Mouse (Mus musculus) midbrain, embryonic 12.5 days (tissue): Measurements from ENCODE around the gene Actl6b. TPM values are rescaled to one million over a fixed set of nuclear protein-coding genes. Genes with fewer than 3 reads are reported as not detected.
A peak's percentile ranks its signal among the peaks of the same experiment; 100 is the strongest.

ENCODE experiments used
- ATAC-seq: fragments of 200-750 bp; cut with Nextera tagmentation; 2 replicates; pipeline ENCODE4 v1.8.0; 2017; ENCODE audit warnings: low read depth, moderate TSS enrichment, moderate library complexity; ENCODE audit not compliant: low FRiP score
- H3K27ac ChIP-seq: fragments of 300-500 bp; sonication (generic); replicated peaks from 2 replicates; pipeline ENCODE4 v1.5.1; 2016; ENCODE audit warnings: mild to moderate bottlenecking
- H3K27me3 ChIP-seq: fragments of 300-500 bp; sonication (generic); 2 replicates; pipeline ENCODE4 v1.6.1; 2016; ENCODE audit warnings: mild to moderate bottlenecking
- H3K36me3 ChIP-seq: fragments of 300-500 bp; sonication (generic); 2 replicates; pipeline ENCODE4 v1.6.1; 2016
- H3K4me1 ChIP-seq: fragments of 300-500 bp; sonication (generic); 2 replicates; pipeline ENCODE4 v1.6.1; 2016
- H3K4me2 ChIP-seq: fragments of 300-500 bp; sonication (generic); replicated peaks from 2 replicates; pipeline ENCODE4 v1.6.1; 2016; ENCODE audit warnings: mild to moderate bottlenecking, moderate library complexity
- H3K4me3 ChIP-seq: fragments of 300-500 bp; sonication (generic); 2 replicates; pipeline ENCODE4 v1.5.1; 2016; ENCODE audit warnings: mild to moderate bottlenecking
- H3K9ac ChIP-seq: fragments of 300-500 bp; sonication (generic); replicated peaks from 2 replicates; pipeline ENCODE4 v1.6.1; 2016; ENCODE audit warnings: mild to moderate bottlenecking, moderate library complexity
- H3K9me3 ChIP-seq: fragments of 300-500 bp; sonication (generic); 2 replicates; pipeline ENCODE4 v1.6.1; 2016; ENCODE audit warnings: mild to moderate bottlenecking
- WGBS: fragments of 180-500 bp; shearing (Covaris S2); methylation state at CpG from one replicate; pipeline ENCODE4 v1.1.7; 2016; 5-methylcytosine and 5-hydroxymethylcytosine counted together
- polyA plus RNA-seq: library from polyadenylated mRNA; unstranded; fragments of >200 nt; fragmentation: Nextera tagmentation; extraction: Ambion mirVana; gene quantifications from 2 replicates; pipeline ENCODE4 v1.2.1, GENCODE M21; 2016

Gene Actl6b
- polyA plus RNA-seq = 89.4 and 93.1 TPM in 2 replicates

- Histone ChIP-seq H3K27ac (peak within 1 kb of the TSS; percentile 68), H3K36me3 (no peaks in the 10 kb centered on the region), H3K9me3 (no peaks in the 10 kb centered on the region), H3K9ac (peak within 1 kb of the TSS; percentile 70), H3K27me3 (peaks cover 7% of the 10 kb centered on the region; the same call in 1 of the 2 replicates), H3K4me3 (peak within 1 kb of the TSS; percentile 62), H3K4me1 (peaks cover 12% of the 10 kb centered on the region; the same call in 1 of the 2 replicates), H3K4me2 (peak within 1 kb of the TSS; percentile 59)
- WGBS = under 1% methylated on average over 37 of the region's 37 CpGs
- peak; percentile 94 for ATAC-seq
Measured at GRCm38 (mm10) chr5:137553411-137553837, at the start of gene Actl6b. Gene Actl6b, plus strand, starts transcription at chr5:137553517.

- Histone ChIP-seq H3K36me3 (peaks cover 8% of the 10 kb centered on the region; the same call in 1 of the 2 replicates), H3K27me3 (no peaks in the 10 kb centered on the region; the same call in 1 of the 2 replicates), H3K4me3 (no peak overlapping the region), H3K9me3 (no peaks in the 10 kb centered on the region), H3K9ac (no peak overlapping the region), H3K4me2 (no peak overlapping the region), H3K27ac (no peak overlapping the region), H3K4me1 (peaks cover 16% of the 10 kb centered on the region)
- WGBS = 87% methylated on average over 6 of the region's 6 CpGs
- no peak for ATAC-seq
Measured at GRCm38 (mm10) chr5:137504041-137504440, 49.3 kb upstream of the Actl6b start.

- H3K4me2 ChIP-seq = peak overlapping the region; percentile 94
- H3K9ac ChIP-seq = peak overlapping the region; percentile 100
- H3K4me3 ChIP-seq = peak overlapping the region; percentile 90
- WGBS = 9% methylated on average over 9 of the region's 52 CpGs
- peak; percentile 80 for ATAC-seq
- H3K4me1 ChIP-seq = peaks cover 37% of the 10 kb centered on the region
- no peaks in the 10 kb centered on the region for H3K36me3 ChIP-seq
- H3K27ac ChIP-seq = peak overlapping the region; percentile 86
- no peaks in the 10 kb centered on the region; the same call in 1 of the 2 replicates for H3K27me3 ChIP-seq
- H3K9me3 ChIP-seq = no peaks in the 10 kb centered on the region
Measured at GRCm38 (mm10) chr5:137510014-137510501, 43.3 kb upstream of the Actl6b start.

- peak overlapping the region; percentile 86 for H3K27ac ChIP-seq
- peak; percentile 58 for ATAC-seq
- under 1% methylated on average over 18 of the region's 83 CpGs for WGBS
- H3K4me3 ChIP-seq = peak overlapping the region; percentile 90
- peak overlapping the region; percentile 100 for H3K9ac ChIP-seq
- H3K9me3 ChIP-seq = no peaks in the 10 kb centered on the region
- H3K36me3 ChIP-seq = no peaks in the 10 kb centered on the region
- peaks cover 37% of the 10 kb centered on the region for H3K4me1 ChIP-seq
- H3K4me2 ChIP-seq = peak overlapping the region; percentile 94
- no peaks in the 10 kb centered on the region; the same call in 1 of the 2 replicates for H3K27me3 ChIP-seq
Measured at GRCm38 (mm10) chr5:137510573-137511390, 42.5 kb upstream of the Actl6b start.

- Histone ChIP-seq H3K4me1 (peaks cover 37% of the 10 kb centered on the region), H3K27me3 (no peaks in the 10 kb centered on the region; the same call in 1 of the 2 replicates), H3K27ac (peak overlapping the region; percentile 86; the same call in 1 of the 2 replicates)
Measured at GRCm38 (mm10) chr5:137511706-137512105, 41.6 kb upstream of the Actl6b start.

GRCm38 (mm10) chr5:137512847-137513794, 40.2 kb upstream of the Actl6b start:
- Histone ChIP-seq H3K27ac (no peak overlapping the region), H3K27me3 (no peaks in the 10 kb centered on the region; the same call in 1 of the 2 replicates), H3K4me1 (peaks cover 37% of the 10 kb centered on the region), H3K4me2 (peak overlapping the region; percentile 94), H3K4me3 (no peak overlapping the region), H3K9ac (peak overlapping the region; percentile 100; the same call in 1 of the 2 replicates), H3K36me3 (peaks cover under 1% of the 10 kb centered on the region; the same call in 1 of the 2 replicates), H3K9me3 (no peaks in the 10 kb centered on the region)
- peak; percentile 55; the same call in 1 of the 2 replicates for ATAC-seq
- 82% methylated on average over 11 of the region's 11 CpGs for WGBS

More at GRCm38 (mm10) chr5:137511706-137512105, 41.6 kb upstream of the Actl6b start:
- WGBS = 61% methylated on average over 3 of the region's 3 CpGs
- Histone ChIP-seq H3K9me3 (no peaks in the 10 kb centered on the region), H3K4me3 (peak overlapping the region; percentile 90), H3K9ac (peak overlapping the region; percentile 100), H3K4me2 (peak overlapping the region; percentile 94), H3K36me3 (no peaks in the 10 kb centered on the region)
- no peak for ATAC-seq

GRCm38 (mm10) chr5:137513951-137514721, 39.2 kb upstream of the Actl6b start:
- H3K9me3 ChIP-seq = no peaks in the 10 kb centered on the region
- H3K36me3 ChIP-seq = peaks cover 11% of the 10 kb centered on the region
- no peak overlapping the region for H3K4me3 ChIP-seq
- 84% methylated on average over 12 of the region's 12 CpGs for WGBS
- no peak overlapping the region for H3K27ac ChIP-seq
- no peaks in the 10 kb centered on the region for H3K27me3 ChIP-seq
- H3K9ac ChIP-seq = 0 out of 2 replicates have a peak overlapping the region, but pooled peaks have one; percentile 12
- peak overlapping the region; percentile 2; the same call in 1 of the 2 replicates for H3K4me2 ChIP-seq
- ATAC-seq = no peak
- H3K4me1 ChIP-seq = peaks cover 37% of the 10 kb centered on the region

GRCm38 (mm10) chr5:137514811-137515210, 38.5 kb upstream of the Actl6b start:
- Histone ChIP-seq H3K27me3 (no peaks in the 10 kb centered on the region), H3K36me3 (peaks cover 18% of the 10 kb centered on the region), H3K9ac (0 out of 2 replicates have a peak overlapping the region, but pooled peaks have one; percentile 12), H3K27ac (no peak overlapping the region), H3K4me2 (no peak overlapping the region), H3K4me1 (peaks cover 37% of the 10 kb centered on the region), H3K9me3 (no peaks in the 10 kb centered on the region), H3K4me3 (no peak overlapping the region)
- no peak for ATAC-seq
- 92% methylated on average over 3 of the region's 3 CpGs for WGBS

GRCm38 (mm10) chr5:137518436-137518835, 34.9 kb upstream of the Actl6b start, which contains the start of gene Gigyf1:
Gene Gigyf1, plus strand, starts transcription at chr5:137518548.
- Histone ChIP-seq H3K9me3 (no peaks in the 10 kb centered on the region), H3K27me3 (no peaks in the 10 kb centered on the region), H3K9ac (no peak within 1 kb of the TSS), H3K27ac (no peak within 1 kb of the TSS), H3K4me2 (no peak within 1 kb of the TSS), H3K4me1 (peaks cover 12% of the 10 kb centered on the region), H3K36me3 (peaks cover 54% of the 10 kb centered on the region), H3K4me3 (no peak within 1 kb of the TSS)
- WGBS = 71% methylated on average over 5 of the region's 5 CpGs
- ATAC-seq = no peak

GRCm38 (mm10) chr5:137519691-137520550, 33.4 kb upstream of the Actl6b start:
- WGBS = 92% methylated on average over 27 of the region's 27 CpGs
- H3K36me3 ChIP-seq = peaks cover 69% of the 10 kb centered on the region

More at GRCm38 (mm10) chr5:137519691-137520550, 33.4 kb upstream of the Actl6b start:
- ATAC-seq = no peak
- H3K4me3 ChIP-seq = no peak overlapping the region
- no peak overlapping the region for H3K4me2 ChIP-seq
- H3K9ac ChIP-seq = no peak overlapping the region
- H3K27ac ChIP-seq = no peak overlapping the region
- no peaks in the 10 kb centered on the region for H3K27me3 ChIP-seq
- no peaks in the 10 kb centered on the region; the same call in 1 of the 2 replicates for H3K4me1 ChIP-seq
- no peaks in the 10 kb centered on the region for H3K9me3 ChIP-seq
